In genomic region chr13:98814275-98815040, GRCm38 (mm10) we compare ENCODE assay signal across 8 mouse cellular contexts. TPM values are rescaled to one million over a fixed set of nuclear protein-coding genes. Genes with fewer than 3 reads are reported as not detected.
DNase-seq lines count a peak whose midpoint lies in the region; ATAC-seq and TF ChIP-seq lines count a peak whose summit lies in the region.

No protein-coding gene starts in this region.

- H3K9ac ChIP-seq in liver, embryonic 11.5 days (ENCODE audit: low read depth, low read length) = peak overlapping the region; percentile 97

- TF ChIP-seq POLR2A in myocyte (IDR thresholded peaks at IDR 0.05; ENCODE audit: insufficient read length, low read depth) = no peak

- H3K9me3 ChIP-seq in liver, embryonic 11.5 days (ENCODE audit: control insufficient read depth, low read length) = no peaks in the 10 kb centered on the region

- H3K36me3 ChIP-seq in liver, embryonic 11.5 days (ENCODE audit: control insufficient read depth, insufficient read depth, low read length) = no peaks in the 10 kb centered on the region
- no peaks in the 10 kb centered on the region for H3K36me3 ChIP-seq in myocyte (ENCODE audit: control insufficient read depth, insufficient read depth)

- H3K79me2 ChIP-seq in myocyte (ENCODE audit: control insufficient read depth, insufficient read depth) = peaks cover 51% of the 10 kb centered on the region

- H3K4me1 ChIP-seq in liver, embryonic 11.5 days (replicated peaks; ENCODE audit: control insufficient read depth, insufficient read depth, low read length) = peaks cover 13% of the 10 kb centered on the region

- WGBS in liver, embryonic 11.5 days = under 1% methylated on average over 77 of the region's 81 CpGs

- H3ac ChIP-seq in myocyte (ENCODE audit: control insufficient read depth, insufficient read length) = peak overlapping the region; percentile 97

- peak; percentile 32 for ATAC-seq in liver, embryonic 11.5 days (replicated peaks; ENCODE audit: low FRiP score)

- peak overlapping the region; percentile 73 for H3K4me2 ChIP-seq in liver, embryonic 11.5 days
- peak overlapping the region; percentile 90 for H3K4me2 ChIP-seq in myocyte (ENCODE audit: low read depth)

- no peaks in the 10 kb centered on the region for H3K27me3 ChIP-seq in liver, embryonic 11.5 days (replicated peaks; ENCODE audit: control insufficient read depth, insufficient read depth, low read length)
- no peaks in the 10 kb centered on the region for H3K27me3 ChIP-seq in myocyte (ENCODE audit: control insufficient read depth, insufficient read depth, insufficient read length)

- H3K4me3 ChIP-seq in liver, embryonic 11.5 days (ENCODE audit: low read depth, low read length) = peak overlapping the region; percentile 88
- peak overlapping the region; percentile 69 for H3K4me3 ChIP-seq in myocyte

- peak overlapping the region; percentile 97 for H3K27ac ChIP-seq in liver, embryonic 11.5 days (ENCODE audit: low read depth, low read length)

- peak; percentile 40 to 67 for DNase-seq in urinary bladder, adult 18-20 months (ENCODE audit: low spot score in 2 of 2)
- no peak for DNase-seq in urinary bladder, postnatal 10 days (ENCODE audit: low spot score)
- peak; percentile 58 for DNase-seq in embryo, embryonic 10 days (ENCODE audit: low spot score)
- DNase-seq in heart, adult 18-20 months = peak; percentile 70 to 74
- DNase-seq in kidney, adult 18-20 months = peak; percentile 78
- DNase-seq in liver, embryonic 11.5 days (ENCODE audit: low spot score) = peak; percentile 69
- peak; percentile 80 for DNase-seq in testis, postnatal 14 days (ENCODE audit: low spot score)

TF ChIP-seq in myocyte, 11 proteins besides CTCF, POLR2A, EP300 and RAD21:
- no peak for TF ChIP-seq POLR2AphosphoS2 (IDR thresholded peaks at IDR 0.05; ENCODE audit: insufficient read length, low read depth)
- no peak for TF ChIP-seq REST (IDR thresholded peaks at IDR 0.05; ENCODE audit: insufficient read depth, insufficient read length)
- TF ChIP-seq TCF3 (IDR thresholded peaks at IDR 0.05; ENCODE audit: insufficient read length, low read depth) = no peak
- no peak for TF ChIP-seq MYOG (IDR thresholded peaks at IDR 0.05; ENCODE audit: control insufficient read depth in 1 of 3, insufficient read depth in 1 of 3, insufficient read length in 2 of 3, low read depth in 2 of 3)
- no peak for TF ChIP-seq USF1 (IDR thresholded peaks at IDR 0.05; ENCODE audit: low read depth)
- no peak for TF ChIP-seq CEBPB (IDR thresholded peaks at IDR 0.05; ENCODE audit: insufficient read depth, poor library complexity, severe bottlenecking)
- no peak for TF ChIP-seq MYOD1 (IDR thresholded peaks at IDR 0.05; ENCODE audit: control insufficient read depth in 1 of 3, insufficient read length in 2 of 3, low read depth in 2 of 3)
- no peak for TF ChIP-seq MAX (IDR thresholded peaks at IDR 0.05; ENCODE audit: low read depth)
- no peak for TF ChIP-seq TCF12 (IDR thresholded peaks at IDR 0.05; ENCODE audit: insufficient read depth, poor library complexity, severe bottlenecking)
- no peak for TF ChIP-seq E2F4 (IDR thresholded peaks at IDR 0.05; ENCODE audit: insufficient read depth)
- TF ChIP-seq SRF (IDR thresholded peaks at IDR 0.05; ENCODE audit: control insufficient read depth, insufficient read length, low read depth) = no peak

RNA-seq across cellular contexts. Expression of gene Fcho2, which starts 0.8 kb away (rescaled TPM):
- total RNA-seq in heart, adult 18-20 months (2021) = 10 to 100 TPM; 27.7 to 38.3 TPM
- polyA plus RNA-seq in liver, embryonic 11.5 days (2014; fragmentation: Nextera tagmentation; extraction: Ambion mirVana) = 23.7 and 25.3 TPM in 2 replicates
- 3.9 TPM for polyA plus RNA-seq in myocyte (2012; fragmentation: generic; extraction: Trizol)
